Mouse (Mus musculus): ENCODE results near the gene Qser1.
A peak's percentile ranks its signal among the peaks of the same experiment; 100 is the strongest.

The Qser1 gene

DNA sequence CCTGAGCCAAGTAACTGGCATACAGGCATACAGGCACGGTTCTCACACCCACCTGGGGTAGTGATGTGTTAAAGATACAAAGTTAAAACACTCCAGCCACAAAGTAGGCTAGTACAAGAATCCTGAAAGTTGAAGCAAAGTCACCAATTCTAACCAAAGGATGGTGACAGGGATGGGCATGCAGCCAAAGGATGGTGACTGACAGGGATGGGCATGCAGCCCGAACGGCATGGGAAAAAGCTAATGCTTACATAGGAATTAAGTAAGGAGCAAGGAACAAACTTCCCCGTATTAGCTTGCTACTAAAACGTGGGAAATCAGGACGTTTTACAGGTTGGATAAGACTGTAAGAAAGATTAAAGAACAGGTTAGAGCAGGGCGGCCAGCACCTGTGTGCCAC, 80.3 kb downstream of the Qser1 start:
- DNase-seq (ENCODE audit: low spot score in 2 of 2): no peak

DNA sequence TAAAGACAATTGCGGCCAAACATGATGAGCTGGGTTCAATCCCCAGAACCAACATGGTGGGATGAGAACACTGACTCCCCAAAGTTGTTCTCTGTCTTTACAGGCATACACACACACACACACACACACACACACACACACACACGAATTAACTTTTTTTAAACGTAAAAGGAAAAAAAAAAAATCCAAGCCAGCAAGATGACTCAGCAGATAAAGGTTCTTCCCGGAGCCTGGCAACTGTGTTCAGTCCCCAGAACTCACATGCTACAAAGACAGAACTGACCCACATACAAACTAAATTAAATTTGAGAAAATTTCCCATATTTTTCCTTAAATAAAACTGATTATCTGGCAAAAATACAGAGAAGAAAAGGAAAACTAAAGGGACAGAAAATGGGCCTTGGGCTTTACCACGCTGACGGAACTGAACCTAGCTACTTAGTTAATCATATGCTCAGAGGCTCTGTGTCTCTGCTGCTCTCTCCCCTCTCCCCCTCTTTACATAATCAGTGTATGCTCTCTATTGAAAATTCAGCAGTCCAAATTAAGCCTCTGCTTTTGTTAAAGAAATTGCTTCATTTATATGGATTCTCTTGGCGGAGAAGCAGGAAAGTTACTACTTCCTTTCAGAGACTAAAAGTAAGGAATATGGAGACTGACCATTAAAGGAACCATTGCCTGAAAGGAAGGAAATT, 83.9 kb downstream of the Qser1 start:
- DNase-seq (ENCODE audit: low spot score in 2 of 2): no peak

- DNase-seq (ENCODE audit: low spot score in 2 of 2): peak in 1 of 2 experiments; percentile 35
These were observed 84.5 kb downstream of the Qser1 start for GRCm38 (mm10) chr2:104732033-104732444.

- no peak for DNase-seq (ENCODE audit: low spot score in 2 of 2)
These were observed 89.2 kb downstream of the Qser1 start for GRCm38 (mm10) chr2:104727369-104727768.

- DNase-seq (ENCODE audit: low spot score in 2 of 2): no peak
These were observed 94.5 kb downstream of the Qser1 start for GRCm38 (mm10) chr2:104722021-104722420.

GRCm38 (mm10) chr2:104717827-104718226, 98.7 kb downstream of the Qser1 start:
- no peak for DNase-seq (ENCODE audit: low spot score in 2 of 2)

GRCm38 (mm10) chr2:104717231-104717735, 99.3 kb downstream of the Qser1 start:
- DNase-seq (ENCODE audit: low spot score in 2 of 2): no peak

GRCm38 (mm10) chr2:104716279-104716678, 100.3 kb downstream of the Qser1 start, which contains the start of gene Pin1rt1:
Pin1rt1 (minus strand) TSS chr2:104716379.
- DNase-seq (ENCODE audit: low spot score in 2 of 2): no peak

- no peak for DNase-seq (ENCODE audit: low spot score in 2 of 2)
These were observed 102.3 kb downstream of the Qser1 start for GRCm38 (mm10) chr2:104714254-104714691.

- no peak for DNase-seq (ENCODE audit: low spot score in 2 of 2)
These were observed 104.1 kb downstream of the Qser1 start for GRCm38 (mm10) chr2:104712486-104712809.

GRCm38 (mm10) chr2:104711585-104712485, 104.7 kb downstream of the Qser1 start, which contains the start of gene Tcp11l1:
Tcp11l1 (minus strand) TSS chr2:104712169.
- DNase-seq (ENCODE audit: low spot score in 2 of 2): peak; percentile 31 to 33

- DNase-seq (ENCODE audit: low spot score in 2 of 2): no peak
These were observed 105.7 kb downstream of the Qser1 start for GRCm38 (mm10) chr2:104710670-104711370.

DNA sequence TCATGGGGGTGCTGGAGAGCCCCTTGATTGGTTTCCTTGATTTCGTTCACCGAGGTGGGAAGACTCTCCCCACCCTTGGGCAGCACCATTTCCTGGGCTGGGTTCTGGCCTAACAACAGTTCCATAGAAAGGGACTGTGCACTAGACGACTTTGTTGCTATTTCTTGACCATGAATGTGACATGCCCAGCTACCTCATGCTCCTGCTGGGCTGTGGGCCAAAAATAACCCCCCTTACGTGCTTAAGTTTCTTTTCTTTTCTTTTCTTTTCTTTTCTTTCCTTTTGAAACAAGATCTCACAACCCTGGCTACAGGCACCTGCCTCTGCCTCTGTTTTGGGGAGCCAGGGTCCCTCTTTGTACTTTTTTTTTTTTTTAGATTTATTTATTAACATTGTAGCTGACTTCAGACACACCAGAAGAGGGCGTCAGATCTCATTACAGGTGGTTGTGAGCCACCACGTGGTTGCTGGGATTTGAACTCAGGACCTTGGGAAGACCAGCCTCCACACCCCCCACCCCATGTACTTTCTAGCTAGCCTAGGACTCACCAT, 106.7 kb downstream of the Qser1 start:
- no peak for DNase-seq (ENCODE audit: low spot score in 2 of 2)
